Mouse (Mus musculus) CH12F3 (cell line): ENCODE results near the gene Gadl1.

ENCODE experiments used
- in situ Hi-C: fragments of 300-500 bp; cut with MboI; formaldehyde crosslinking; loops from 2 replicates; pipeline ENCODE4 v1.14.3; 2020; ENCODE audit warnings: low sequenced_read_pairs

Gadl1 gene

DNA sequence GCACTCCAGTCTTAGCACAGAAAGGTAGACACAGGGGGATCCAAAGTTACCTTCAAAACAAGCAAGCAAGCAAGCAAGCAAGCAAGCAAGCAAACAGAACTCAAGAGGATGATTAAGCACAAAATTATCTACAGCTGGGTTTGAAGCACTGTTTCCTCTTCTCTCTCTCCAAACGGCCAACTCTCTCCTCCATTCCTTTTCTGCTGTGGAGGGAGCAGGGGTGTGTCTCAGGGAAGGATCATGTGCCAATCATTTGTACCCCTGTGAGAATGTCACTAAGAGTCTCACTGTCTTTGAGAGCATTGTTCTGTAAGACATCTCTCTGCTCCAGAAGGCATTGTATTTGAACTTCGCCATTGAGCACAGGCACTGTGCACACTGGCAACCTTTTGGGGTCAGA is 27.1 kb downstream of the Gadl1 start:
- in situ Hi-C loops = no loop called here

- in situ Hi-C loops = no loop called here
Observed at GRCm38 (mm10) chr9:115937915-115938314, 28.7 kb downstream of the Gadl1 start.

DNA sequence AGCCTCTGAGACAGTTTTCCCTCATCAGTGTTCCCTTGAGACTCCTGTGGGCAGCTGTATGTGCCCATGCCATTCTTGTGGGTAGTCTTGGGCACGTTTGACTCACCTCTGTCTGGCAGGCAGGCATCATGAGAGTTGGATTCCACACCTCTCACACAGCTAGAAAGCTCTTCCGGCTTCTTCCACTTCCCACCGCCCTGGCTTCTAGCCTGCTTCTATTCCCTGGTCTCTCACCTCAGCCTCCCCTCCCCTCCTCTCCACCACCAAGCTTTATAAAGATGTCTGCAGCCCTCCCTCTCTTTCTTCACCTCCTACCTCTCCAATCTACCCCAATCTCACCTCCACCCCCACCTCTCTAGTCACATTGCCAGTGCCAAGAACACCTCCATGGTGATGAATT is 30.2 kb downstream of the Gadl1 start:
- in situ Hi-C loops = no loop called here

- in situ Hi-C loops = no loop called here
Observed at GRCm38 (mm10) chr9:115941171-115941570, 31.9 kb downstream of the Gadl1 start.

DNA sequence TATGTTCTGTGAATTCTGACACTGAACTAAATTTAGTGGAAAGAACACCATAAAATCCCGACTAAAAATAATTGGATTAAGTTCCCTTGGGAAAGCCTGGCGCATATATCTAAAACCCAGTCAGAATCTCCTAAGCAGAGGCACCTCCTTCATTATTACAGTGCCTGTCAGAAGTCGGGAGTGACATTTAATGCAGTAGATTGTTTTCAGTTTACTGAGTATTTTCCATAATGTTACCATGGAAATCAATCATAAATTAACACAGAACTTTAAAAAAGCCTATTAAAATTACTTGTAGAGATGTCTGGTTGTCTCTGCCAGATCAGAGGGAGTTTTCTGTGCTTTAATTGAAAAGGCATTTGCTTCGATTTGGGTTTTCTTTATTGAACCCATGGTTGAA is 33.2 kb downstream of the Gadl1 start:
- in situ Hi-C loops = no loop called here

GRCm38 (mm10) chr9:115942989-115943388 is 33.7 kb downstream of the Gadl1 start:
- in situ Hi-C loops = no loop called here

GRCm38 (mm10) chr9:115943577-115944320 is 34.5 kb downstream of the Gadl1 start:
- in situ Hi-C loops = no loop called here

DNA sequence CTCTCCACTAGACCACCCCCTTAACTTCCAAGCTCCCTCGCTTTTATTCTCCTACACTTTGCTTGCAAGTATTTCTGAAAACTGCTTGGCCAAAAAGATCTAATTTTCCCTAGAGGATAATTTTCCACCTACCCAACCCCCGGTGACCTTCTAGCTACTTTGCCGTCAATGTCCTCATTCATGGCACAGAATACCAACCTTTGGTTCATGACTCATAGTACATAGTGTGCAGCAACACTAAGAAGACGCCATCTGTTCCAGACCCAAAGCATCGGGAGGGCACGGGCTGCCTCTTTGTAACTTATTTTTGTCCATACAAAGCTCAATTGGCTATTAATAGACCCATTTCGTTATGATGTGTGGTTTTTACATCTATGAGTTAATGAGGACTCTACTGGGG is 55.8 kb downstream of the Gadl1 start:
- in situ Hi-C loops = no loop called here

DNA sequence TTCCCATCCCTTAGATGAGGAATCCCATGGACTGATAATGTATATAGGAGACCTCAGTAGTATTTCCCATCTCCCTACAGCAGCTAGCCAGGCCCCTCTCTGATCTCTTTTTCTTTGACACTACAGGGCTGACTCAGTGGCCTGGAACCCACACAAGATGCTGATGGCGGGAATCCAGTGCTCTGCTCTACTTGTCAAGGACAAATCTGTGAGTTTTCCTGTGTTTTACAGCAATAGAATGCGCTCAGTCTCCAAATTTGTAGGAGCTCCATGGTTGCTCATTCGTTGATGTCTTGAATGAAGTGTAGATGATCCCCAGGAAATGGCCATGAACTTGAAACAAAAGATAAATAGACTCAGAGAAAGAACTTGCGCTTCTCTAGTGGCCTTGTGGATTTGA is 56.9 kb downstream of the Gadl1 start:
- in situ Hi-C loops = no loop called here

DNA sequence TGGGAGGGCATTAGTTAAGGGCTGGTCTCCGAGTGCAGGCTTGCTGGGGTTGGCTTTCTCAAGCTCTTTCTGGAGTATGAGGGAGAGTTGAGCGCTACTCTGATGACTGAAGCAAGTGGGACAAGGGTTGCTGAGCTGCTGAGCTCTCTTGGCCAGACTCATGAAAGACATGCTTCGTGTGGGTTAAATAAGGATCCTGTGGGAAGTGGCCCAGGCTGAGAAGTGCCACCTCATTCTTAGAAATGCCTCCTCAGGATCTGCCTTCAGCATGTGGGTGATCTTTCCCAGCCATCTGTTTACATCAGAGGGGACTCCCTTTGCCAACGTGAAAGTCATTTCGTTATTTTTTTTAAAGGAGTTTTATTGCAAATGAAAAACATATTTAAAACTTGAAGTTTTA is 57.5 kb downstream of the Gadl1 start:
- in situ Hi-C loops = no loop called here

GRCm38 (mm10) chr9:115967638-115968037 is 58.4 kb downstream of the Gadl1 start:
- in situ Hi-C loops = no loop called here

DNA sequence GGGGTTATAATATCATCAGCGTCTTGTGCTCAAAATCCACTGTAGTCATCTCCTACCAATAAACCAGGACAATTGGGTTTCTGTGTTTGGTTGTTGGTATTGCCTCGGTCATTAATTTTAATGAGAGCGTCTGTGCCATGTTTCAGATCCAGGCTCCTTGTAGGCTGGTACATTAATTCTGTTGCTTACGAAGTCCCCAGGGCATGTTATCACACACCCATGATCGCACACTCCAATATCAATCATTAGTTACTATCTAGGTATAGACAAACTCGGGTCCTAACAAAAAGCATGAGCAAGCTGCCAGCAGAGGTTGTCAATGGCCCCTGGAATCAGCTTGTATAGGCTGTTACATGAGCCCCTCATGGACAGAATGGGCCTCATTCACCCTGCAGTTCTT is 67.6 kb downstream of the Gadl1 start:
- in situ Hi-C loops = no loop called here

DNA sequence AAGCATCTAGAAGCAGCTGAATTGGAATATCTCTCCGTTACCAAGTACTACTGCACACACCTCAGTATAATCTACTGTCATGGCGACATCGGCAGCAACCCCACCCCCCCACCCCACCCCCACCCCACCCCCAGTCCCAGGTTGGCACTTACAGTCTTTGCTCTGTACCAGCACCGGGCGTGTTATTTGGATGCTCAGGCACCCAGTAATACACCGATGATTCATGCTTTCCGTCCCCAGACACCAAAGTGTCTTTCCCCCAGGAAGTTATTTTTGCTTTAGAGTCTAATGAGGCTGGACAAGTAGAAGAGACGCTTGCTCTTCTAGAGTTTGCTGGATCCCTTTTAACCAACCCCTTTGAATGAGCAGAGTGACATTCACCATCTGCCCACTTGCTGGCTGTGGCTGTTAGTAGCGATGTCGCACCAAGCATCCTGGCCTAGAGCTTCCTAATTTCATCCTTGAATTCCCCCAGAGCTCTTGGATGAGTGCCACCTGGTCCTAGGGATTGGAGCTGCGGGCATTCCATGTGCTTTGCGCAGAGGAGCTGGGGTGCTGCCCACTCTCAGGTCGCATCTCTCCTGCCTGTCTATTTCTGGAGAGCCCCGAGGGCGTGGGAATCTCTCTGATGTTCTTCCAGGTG is 68.5 kb downstream of the Gadl1 start:
- in situ Hi-C loops = no loop called here

- in situ Hi-C loops = no loop called here
Observed at GRCm38 (mm10) chr9:115978478-115978877, 69.2 kb downstream of the Gadl1 start.

DNA sequence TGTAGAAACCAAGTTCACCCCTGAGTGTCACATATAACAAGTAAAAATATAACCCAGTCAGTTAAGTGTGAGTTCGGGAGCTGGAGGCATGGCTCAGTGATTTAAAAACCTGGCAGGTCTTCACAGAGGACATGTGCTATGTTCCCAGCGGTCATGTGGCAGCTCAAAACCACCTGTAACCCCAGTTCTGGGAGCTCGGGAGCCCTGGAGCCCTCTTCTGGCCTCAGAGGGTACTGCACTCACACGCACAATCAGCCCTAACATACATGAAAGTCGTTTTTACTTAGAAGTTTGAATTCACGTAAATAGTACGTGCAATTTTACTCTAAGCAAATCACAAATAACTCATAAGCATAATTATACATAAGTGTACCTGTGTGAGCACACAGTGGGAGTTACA is 81.4 kb downstream of the Gadl1 start:
- in situ Hi-C loops = no loop called here

DNA sequence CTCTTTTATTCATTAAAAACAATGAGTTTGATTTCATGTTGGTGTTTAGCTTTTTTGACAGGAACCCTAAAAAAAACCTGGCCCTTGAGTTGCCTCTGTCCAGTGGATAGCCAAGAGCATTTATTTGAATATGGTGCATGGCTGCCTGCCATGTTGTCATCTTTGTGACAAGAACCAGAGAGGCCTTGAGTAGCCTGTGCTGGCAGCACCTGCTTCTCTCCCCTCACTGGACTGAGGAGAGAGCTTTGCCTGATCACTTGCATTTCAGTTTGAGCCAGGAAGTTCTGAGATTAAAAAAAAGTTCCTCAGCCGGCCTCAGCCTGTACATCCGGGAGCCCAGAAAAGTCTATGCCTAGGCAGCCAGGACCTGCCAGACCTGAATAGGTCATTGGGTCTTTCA is 85.5 kb downstream of the Gadl1 start:
- in situ Hi-C loops = no loop called here

DNA sequence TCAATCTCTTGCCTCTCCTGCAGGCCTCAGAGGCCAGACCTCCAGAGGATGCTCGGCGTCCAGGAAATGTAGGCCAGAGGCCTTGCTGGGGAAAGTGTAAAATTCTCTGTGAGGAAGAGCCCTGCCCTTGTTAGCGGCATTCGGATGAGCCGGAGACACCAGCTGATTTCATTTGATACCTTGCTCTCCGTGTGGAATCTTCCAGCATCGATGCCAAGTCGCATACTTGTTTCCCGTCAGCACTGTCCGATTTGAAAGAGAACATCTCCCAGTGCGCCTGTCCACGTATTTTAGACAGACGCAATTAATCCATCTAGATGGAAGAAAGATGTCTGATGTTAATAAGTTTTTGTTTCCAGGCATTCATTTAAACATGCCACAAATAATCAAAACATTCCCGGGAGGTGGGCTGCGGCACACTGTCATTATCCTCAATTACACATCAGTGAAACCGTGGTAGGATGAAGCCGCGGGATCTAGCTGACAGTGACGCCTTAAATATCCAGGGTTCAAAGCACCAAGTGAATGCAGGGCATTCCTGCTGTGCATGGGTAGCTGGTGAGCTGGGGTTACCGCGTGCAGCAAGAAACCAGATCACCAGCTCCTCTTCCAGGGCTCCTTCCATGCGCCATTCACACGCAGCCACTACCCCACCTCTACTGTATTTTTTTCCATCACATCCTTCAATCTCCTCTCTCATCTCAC is 86.8 kb downstream of the Gadl1 start:
- in situ Hi-C loops = no loop called here

- in situ Hi-C loops = no loop called here
Observed at GRCm38 (mm10) chr9:115998383-115998782, 89.1 kb downstream of the Gadl1 start.

- in situ Hi-C loops = no loop called here
Observed at GRCm38 (mm10) chr9:115999361-115999990, 90.2 kb downstream of the Gadl1 start.

DNA sequence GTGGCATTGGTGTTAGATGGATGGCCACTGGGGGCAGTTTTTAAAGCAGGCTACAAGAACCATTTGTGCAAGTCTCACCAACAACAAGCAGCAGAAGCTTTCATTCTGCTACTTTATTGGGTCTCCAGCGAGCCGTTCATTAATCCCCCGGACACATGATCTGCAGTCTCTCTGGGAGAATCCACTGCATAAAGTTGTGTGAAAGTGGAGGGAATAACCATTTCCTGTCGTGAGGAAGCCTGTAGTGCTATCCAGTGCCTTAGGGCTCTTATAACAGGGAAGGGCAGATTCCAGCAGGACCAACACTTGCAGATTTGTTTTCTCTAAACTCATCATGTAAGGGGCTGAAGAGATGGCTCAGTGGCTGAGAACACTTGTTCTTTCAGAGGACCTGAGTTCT is 104.7 kb downstream of the Gadl1 start:
- in situ Hi-C loops = no loop called here

- in situ Hi-C loops = no loop called here
Observed at GRCm38 (mm10) chr9:116016221-116016620, 107.0 kb downstream of the Gadl1 start.

DNA sequence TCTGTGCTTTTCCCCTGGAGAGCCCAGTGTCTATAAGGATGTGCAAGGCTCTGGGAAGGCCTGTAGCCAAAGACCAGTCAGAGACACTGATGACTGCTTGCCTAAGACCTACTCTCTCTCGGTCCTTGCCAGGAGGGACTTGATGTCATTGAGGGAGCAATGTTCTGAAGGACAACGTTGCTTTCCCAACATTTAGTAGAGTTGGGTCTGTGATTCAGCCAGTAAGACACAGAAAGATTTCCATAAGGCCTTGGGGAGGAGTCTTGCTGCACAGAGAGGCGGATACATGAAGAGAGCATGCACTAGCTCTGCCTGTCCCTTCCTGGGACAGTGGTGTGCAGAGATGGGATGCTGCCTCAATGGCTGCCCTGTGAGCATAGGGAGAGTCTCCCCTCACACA is 107.8 kb downstream of the Gadl1 start:
- in situ Hi-C loops = no loop called here
